Mouse (Mus musculus): ENCODE results near the gene Tceanc2.

DNA sequence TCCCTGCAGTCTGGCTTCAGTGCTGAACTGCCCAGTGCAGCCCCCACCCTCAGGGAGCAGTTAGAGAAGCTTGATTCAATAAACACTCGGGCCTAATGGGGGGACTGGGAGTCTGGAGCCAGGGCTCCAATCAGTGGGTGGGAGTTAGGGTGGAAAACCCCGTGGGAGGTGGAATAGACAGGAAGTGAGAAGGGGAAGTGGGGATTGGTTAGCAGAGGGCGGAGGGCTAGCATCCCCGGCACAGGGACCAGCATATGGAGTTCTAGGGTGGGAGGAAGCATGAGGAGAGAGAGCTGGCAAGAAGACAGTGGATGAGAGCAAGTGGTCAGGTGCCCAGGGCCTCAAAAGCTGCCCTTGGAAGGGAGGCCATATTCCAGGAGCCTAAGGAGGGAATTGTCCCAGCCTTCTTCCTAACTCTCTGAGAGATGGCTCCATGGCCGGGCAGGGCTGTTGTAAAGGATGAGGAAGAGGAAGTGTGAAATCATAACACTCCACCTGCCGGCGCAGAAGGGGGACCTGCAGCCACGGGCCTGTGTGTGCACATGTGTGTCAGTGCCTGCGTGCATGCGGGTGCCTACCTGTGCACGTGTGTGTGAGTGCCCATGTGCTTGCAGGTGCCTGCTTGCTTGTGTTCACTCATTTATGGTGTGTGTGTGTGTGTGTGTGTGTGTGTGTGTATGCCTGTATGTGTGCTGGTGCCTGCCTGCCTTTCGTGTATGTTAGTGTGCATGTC, 34.5 kb upstream of the Tceanc2 start:
- TF ChIP-seq CTCF (IDR thresholded peaks at IDR 0.05; ENCODE audit: low read depth) (peak; percentile 36), EP300 (IDR thresholded peaks at IDR 0.05; ENCODE audit: low read depth) (no peak)

Data from liver, postnatal 0 days (tissue).